Mouse (Mus musculus): ENCODE data around the gene Grk6. TPM values are rescaled to one million over a fixed set of nuclear protein-coding genes. Genes with fewer than 3 reads are reported as not detected.

Grk6 gene
- polyA plus RNA-seq, 1 experiment: 52.7 TPM

DNA sequence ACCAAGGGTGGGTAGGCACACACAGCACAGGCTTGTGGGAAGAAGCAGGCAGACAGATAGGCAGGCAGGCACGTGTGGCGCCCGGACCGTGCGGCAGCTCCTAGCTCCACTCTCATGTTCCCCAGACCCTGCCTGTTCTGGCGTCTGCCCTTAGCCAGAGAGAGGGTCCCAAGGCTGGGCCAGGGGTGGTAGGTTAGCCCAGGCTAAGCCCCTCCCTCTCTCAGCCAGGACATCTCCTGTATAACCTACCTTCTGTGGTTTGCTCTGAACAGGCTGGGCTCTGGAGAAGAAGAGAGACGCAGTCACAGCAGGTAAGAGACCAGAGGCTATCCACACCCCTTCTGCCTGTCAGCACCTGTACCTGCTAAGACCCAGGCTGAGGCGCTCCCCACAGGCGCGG lies 63.7 kb downstream of the Grk6 start:
- TF ChIP-seq POLR2A (IDR thresholded peaks at IDR 0.05; ENCODE audit: borderline replicate concordance, insufficient read depth, low read length): no peak
- no peak for TF ChIP-seq CTCF (IDR thresholded peaks at IDR 0.05; ENCODE audit: borderline replicate concordance, insufficient read depth, low read depth, low read length)
- Histone ChIP-seq H3K4me3 (replicated peaks; ENCODE audit: insufficient read depth, low read depth, low read length) (no peak overlapping the region), H3K4me1 (ENCODE audit: control insufficient read depth, insufficient read depth, low read length) (peaks cover 9% of the 10 kb centered on the region), H3K27ac (ENCODE audit: insufficient read depth, low read length) (no peak overlapping the region), H3K27me3 (ENCODE audit: control insufficient read depth, insufficient read depth, low read length) (no peaks in the 10 kb centered on the region)
- no peak for DNase-seq
- WGBS: 97% methylated on average over 10 of the region's 10 CpGs

DNA sequence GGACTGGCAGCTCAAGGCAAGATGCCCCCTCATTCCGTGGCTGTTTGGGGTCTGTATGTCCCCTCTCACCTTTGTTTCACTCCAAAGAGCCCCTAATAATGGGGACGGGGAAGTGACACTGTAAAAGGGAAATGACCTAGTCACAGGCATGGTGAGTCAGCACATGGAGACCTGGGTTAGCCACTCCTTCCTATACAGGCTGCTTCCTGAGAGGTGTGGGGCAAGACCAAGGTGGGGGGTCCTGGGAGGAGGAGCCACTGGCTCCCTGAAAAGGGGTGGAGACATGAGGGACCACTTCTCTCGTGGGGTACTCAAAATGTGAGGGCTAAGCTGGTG lies 65.4 kb downstream of the Grk6 start:
- no peak for DNase-seq
- H3K27ac ChIP-seq (ENCODE audit: insufficient read depth, low read length): no peak overlapping the region
- no peaks in the 10 kb centered on the region for H3K27me3 ChIP-seq (ENCODE audit: control insufficient read depth, insufficient read depth, low read length)
- no peak overlapping the region for H3K4me3 ChIP-seq (replicated peaks; ENCODE audit: insufficient read depth, low read depth, low read length)
- TF ChIP-seq POLR2A (IDR thresholded peaks at IDR 0.05; ENCODE audit: borderline replicate concordance, insufficient read depth, low read length): no peak
- no peak for TF ChIP-seq CTCF (IDR thresholded peaks at IDR 0.05; ENCODE audit: borderline replicate concordance, insufficient read depth, low read depth, low read length)
- WGBS: 91% methylated on average over 3 of the region's 3 CpGs
- H3K4me1 ChIP-seq (ENCODE audit: control insufficient read depth, insufficient read depth, low read length): peaks cover 9% of the 10 kb centered on the region

Other genes with a start within 250 kb of the Grk6 start
- 47.5 and 49.5 TPM in 2 replicates for gene Nsd1, start 235.3 kb upstream of the Grk6 start, polyA plus RNA-seq (2012; rRNA removed)
- gene Prelid1, start 124.6 kb upstream of the Grk6 start, polyA plus RNA-seq (2012; rRNA removed): 186 and 191 TPM in 2 replicates
- 146 and 148 TPM in 2 replicates for gene Rab24, start 123.1 kb upstream of the Grk6 start, polyA plus RNA-seq (2012; rRNA removed)
- gene Mxd3, start 115.2 kb upstream of the Grk6 start, polyA plus RNA-seq (2012; rRNA removed): 0.17 and 0.38 TPM in 2 replicates
- 65.1 and 66.7 TPM in 2 replicates for gene Lman2, start 82.3 kb upstream of the Grk6 start, polyA plus RNA-seq (2012; rRNA removed)
- gene Rgs14, start 75.3 kb upstream of the Grk6 start, polyA plus RNA-seq (2012; rRNA removed): 0.30 and 0.46 TPM in 2 replicates
- not detected in 2 replicates for gene Slc34a1, start 46.9 kb upstream of the Grk6 start, polyA plus RNA-seq (2012; rRNA removed)
- gene Pfn3, start 29.8 kb upstream of the Grk6 start, polyA plus RNA-seq (2012; rRNA removed): not detected in 2 replicates
- gene F12, start 18.3 kb upstream of the Grk6 start, polyA plus RNA-seq (2012; rRNA removed): 0.05 and 0.11 TPM in 2 replicates
- 10.7 and 13.0 TPM in 2 replicates for gene Prr7, start 19.2 kb downstream of the Grk6 start, polyA plus RNA-seq (2012; rRNA removed)
- gene Dbn1, start 43.0 kb downstream of the Grk6 start, polyA plus RNA-seq (2012; rRNA removed): 97.4 and 108 TPM in 2 replicates
- gene Pdlim7, start 68.6 kb downstream of the Grk6 start, polyA plus RNA-seq (2012; rRNA removed): 66.8 and 67.2 TPM in 2 replicates
- 9.3 and 9.8 TPM in 2 replicates for gene Dok3, start 84.2 kb downstream of the Grk6 start, polyA plus RNA-seq (2012; rRNA removed)
- 66.3 and 70.3 TPM in 2 replicates for gene Ddx41, start 91.6 kb downstream of the Grk6 start, polyA plus RNA-seq (2012; rRNA removed)
- 127 and 128 TPM in 2 replicates for gene Fam193b, start 126.0 kb downstream of the Grk6 start, polyA plus RNA-seq (2012; rRNA removed)
- 107 and 113 TPM in 2 replicates for gene Tmed9, start 128.7 kb downstream of the Grk6 start, polyA plus RNA-seq (2012; rRNA removed)
- gene B4galt7, start 154.8 kb downstream of the Grk6 start, polyA plus RNA-seq (2012; rRNA removed): 27.9 and 32.0 TPM in 2 replicates
- gene Caml, start 177.9 kb downstream of the Grk6 start, polyA plus RNA-seq (2012; rRNA removed): 63.9 and 64.3 TPM in 2 replicates
- 55.3 and 58.6 TPM in 2 replicates for gene Ddx46, start 190.0 kb downstream of the Grk6 start, polyA plus RNA-seq (2012; rRNA removed)
- 63.4 and 72.9 TPM in 2 replicates for gene B230219D22Rik, start 248.1 kb downstream of the Grk6 start, polyA plus RNA-seq (2012; rRNA removed)

Measured in cerebellum, adult 2 months (tissue).